Mouse (Mus musculus) liver, postnatal 0 days (tissue): Measurements from ENCODE around the gene Fgr.

Experiments used
- CTCF ChIP-seq: sonication (generic); IDR thresholded peaks from 2 replicates; pipeline ENCODE4 v1.5.1; 2016; ENCODE audit warnings: antibody characterized with exemption, low read depth
- EP300 ChIP-seq: IDR thresholded peaks from 2 replicates; pipeline ENCODE4 v1.6.1; 2016; ENCODE audit warnings: antibody characterized with exemption, low read depth, mild to moderate bottlenecking

GRCm38 (mm10) chr4:132962628-132963027, 11.3 kb upstream of the Fgr start:
- TF ChIP-seq CTCF: no peak
- TF ChIP-seq EP300: no peak
